Mouse (Mus musculus) frontal cortex, postnatal 10 days (tissue): ENCODE data around the gene Art1.

Experiments
- DNase-seq, 2 experiments: peaks; one replicate each; pipeline ENCODE4 v3.0.0; 2022; ENCODE audit warnings: low spot score in 2 of 2, mixed read lengths in 1 of 2

Gene Art1

DNA sequence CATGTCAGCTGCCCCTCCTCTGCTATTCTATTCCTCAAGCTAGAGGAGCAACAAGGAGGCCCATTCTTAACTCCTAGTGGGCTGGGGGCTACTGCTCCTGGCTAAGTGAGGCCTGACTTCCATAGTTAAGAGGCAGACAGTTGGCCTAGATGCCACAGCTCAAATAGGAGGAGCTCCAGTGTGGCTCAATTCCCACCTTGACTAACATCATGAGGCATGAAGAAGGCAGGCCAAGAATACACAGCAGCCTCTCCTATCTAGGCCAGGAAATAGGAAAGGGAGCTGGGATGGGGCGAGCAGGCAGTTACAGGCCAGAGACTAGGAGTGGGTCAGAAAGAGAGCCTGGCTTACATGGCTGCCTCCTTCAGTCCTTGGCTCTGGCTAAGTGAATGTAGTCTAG is 6.7 kb downstream of the Art1 start:
- no peak for DNase-seq

GRCm38 (mm10) chr7:102109171-102109570 is 7.6 kb downstream of the Art1 start, which contains the start of gene Art5:
TSS of gene Art5 (minus strand) at chr7:102109489.
- no peak for DNase-seq

DNA sequence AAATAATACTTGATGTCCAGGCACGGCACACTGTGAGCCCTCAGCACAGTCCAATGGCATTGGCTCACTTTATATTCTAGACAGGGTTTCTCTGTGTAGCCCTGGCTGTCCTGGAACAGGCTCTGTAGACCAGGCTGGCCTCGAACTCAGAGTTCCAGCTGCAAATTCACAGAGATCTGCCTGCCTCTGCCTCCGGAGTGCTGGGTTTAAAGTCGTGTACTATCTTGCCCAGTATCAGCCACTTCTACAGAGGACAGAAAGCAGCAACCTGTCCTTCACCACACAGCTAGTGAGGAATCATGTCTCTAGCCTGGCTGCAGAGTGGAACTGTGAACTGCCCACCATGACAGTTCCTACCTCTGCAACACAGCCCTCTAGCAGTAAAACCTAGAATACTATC is 8.2 kb downstream of the Art1 start:
- DNase-seq: no peak

DNA sequence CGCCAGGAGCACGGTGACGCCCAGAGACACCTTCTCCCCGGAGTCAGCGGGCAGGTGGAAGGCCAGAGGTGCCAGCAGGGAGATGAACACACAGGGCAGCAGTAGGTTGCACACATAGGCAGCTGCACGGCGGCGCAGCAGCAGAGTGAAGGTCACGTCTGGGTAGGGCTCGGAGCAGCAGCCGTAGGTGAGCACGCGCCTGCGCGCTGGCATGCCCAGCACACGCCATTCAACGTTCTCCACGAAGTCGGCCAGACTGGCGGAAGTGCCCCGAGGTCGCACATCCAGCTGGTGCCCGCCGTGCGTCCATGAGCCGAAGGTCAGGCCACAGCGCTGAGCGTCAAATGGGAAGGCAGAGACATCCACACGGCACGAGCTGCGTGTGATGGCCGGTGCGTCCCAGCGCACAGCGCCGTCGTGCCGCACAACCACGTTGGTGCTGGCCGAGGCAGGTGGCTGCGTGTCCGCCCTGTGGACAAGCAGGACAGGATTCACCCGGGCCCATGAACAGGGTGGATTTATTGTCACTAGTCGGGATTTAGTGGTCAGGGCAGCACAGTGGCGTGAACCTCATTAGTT is 11.7 kb downstream of the Art1 start:
- DNase-seq: no peak

DNA sequence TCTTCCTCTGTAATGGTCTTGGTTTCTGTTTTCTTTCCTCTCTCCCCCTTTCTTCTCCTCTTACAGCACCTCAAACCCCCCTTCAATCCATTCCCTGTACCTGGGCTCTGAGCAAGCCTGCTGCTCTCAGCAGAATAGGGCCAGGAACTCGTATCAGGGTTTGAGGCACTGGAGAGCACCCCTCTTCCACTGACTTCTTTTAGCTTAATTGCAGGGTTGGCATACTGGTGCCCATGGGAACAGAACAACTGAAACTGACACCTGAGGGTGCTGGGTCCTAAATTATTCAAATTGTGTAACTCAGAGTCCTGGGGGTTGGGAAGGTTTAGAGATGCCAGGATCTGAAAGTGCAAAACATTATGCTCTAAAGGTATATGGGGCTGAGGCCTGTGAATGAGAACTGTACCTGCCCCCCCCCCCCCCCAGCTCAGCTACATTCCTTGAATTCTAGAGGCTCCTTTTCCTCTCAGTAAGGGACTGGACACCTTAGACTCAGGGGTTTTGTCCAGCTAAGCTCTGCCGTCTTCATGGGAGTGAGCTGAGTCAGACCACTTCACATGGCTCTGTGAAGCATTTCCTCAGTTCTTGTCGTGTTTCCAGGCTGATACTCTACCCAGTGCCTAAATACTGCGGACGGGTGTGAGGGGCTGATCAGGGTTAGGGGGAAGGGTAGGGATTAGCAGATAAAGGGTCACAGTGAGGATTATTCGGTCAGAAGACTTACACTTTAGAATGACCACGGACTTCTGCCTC is 15.2 kb downstream of the Art1 start, which contains the start of gene Chrna10:
Gene Chrna10, minus strand, starts transcription at position 250 of the 753 bp plus-strand sequence.
- no peak for DNase-seq

GRCm38 (mm10) chr7:102117382-102117781 is 15.8 kb downstream of the Art1 start:
- no peak for DNase-seq

DNA sequence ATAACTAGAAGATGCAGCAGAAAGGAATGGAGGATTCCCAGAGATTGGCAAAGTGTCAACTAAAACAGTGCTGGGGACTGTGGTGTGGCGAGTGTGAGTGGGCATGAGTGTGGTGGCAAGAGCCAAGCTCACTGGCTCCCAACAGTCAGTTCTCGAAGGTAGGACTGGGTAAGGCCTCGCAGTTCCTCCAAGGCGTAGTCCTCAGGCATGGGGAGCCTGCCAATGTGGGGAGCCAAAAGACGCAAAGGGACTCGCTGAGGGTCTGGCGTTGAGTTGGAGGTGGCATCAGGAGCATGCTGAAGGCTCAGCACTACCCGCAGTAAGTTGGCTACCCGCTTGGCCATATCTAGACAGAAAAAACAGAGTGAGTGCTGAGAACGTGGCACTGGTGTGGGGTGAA is 18.8 kb downstream of the Art1 start:
- no peak for DNase-seq

DNA sequence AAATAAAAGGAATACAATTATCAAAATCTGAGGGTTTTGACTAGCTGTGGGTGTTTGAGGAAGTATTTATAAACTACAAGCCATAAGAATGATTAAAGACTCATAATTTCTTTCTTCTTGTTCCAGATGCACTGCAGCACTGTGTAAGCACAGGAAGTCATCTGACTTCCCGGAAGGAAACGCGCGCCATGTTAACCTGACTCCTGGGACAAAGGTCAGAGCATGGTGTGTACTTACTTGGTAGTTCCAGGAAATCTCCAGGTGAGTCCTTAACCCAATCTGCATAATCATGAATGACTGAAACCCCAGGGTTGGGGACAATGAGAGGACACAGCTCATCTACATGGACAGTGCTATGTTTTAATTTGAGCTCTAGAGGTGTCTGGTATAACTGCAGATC is 30.9 kb downstream of the Art1 start:
- no peak for DNase-seq

DNA sequence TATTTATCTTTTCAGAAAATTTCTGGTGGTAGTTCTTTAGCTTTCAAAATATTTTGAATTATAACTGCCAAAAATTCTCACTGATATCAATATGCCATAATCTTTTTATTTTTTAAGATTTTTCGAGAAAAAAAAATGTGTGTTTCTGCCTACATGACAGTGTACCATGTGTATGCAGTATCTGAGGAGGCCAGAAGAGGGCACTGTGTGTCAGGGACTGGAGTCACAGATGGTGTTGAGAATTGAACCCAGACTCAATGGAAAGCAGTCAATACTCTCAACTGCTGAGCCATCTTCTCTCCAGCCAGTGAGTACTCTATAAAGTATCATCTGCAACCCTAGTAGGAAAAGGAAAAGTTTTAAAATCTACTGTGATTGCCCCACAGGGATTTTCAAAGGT is 35.9 kb downstream of the Art1 start:
- no peak for DNase-seq

- no peak for DNase-seq
Observed at GRCm38 (mm10) chr7:102137898-102138297, 36.4 kb downstream of the Art1 start.

GRCm38 (mm10) chr7:102153691-102154090 is 52.1 kb downstream of the Art1 start:
- DNase-seq: no peak
